Mouse (Mus musculus): ENCODE data around the gene Fpr3.
"Not testable (repeated sequence)": the region's sequence is repeated elsewhere in the genome, so short reads cannot be mapped to it uniquely, and the experiment has no call there.

Gene Fpr3

GRCm38 (mm10) chr17:17882672-17883071 is 5.0 kb upstream of the Fpr3 start:
- DNase-seq (ENCODE audit: low read depth, low spot score) = no peak

DNA sequence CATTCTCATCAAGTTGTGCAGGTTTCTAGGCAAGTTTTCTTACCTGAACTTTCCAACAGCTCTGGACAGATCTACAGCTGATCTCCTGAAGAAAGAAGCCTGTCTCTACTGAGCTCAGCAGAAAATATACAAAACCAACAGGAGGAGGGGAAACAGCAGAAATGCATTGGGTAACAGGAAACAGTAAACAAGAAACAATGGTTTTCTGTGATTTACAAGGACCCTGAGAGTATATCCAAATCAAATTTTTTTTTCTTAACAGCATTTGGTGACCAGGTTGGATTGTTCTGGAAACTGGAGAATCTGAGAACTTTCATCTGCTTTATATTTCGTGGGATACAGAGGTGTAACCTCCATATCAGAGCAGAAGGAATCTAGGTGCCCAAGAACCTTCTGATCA is 3.8 kb upstream of the Fpr3 start, which contains the start of gene Fpr1:
Fpr1 (minus strand) TSS at position 101 of the 400 bp plus-strand sequence.
- no peak for DNase-seq (ENCODE audit: low read depth, low spot score)

DNA sequence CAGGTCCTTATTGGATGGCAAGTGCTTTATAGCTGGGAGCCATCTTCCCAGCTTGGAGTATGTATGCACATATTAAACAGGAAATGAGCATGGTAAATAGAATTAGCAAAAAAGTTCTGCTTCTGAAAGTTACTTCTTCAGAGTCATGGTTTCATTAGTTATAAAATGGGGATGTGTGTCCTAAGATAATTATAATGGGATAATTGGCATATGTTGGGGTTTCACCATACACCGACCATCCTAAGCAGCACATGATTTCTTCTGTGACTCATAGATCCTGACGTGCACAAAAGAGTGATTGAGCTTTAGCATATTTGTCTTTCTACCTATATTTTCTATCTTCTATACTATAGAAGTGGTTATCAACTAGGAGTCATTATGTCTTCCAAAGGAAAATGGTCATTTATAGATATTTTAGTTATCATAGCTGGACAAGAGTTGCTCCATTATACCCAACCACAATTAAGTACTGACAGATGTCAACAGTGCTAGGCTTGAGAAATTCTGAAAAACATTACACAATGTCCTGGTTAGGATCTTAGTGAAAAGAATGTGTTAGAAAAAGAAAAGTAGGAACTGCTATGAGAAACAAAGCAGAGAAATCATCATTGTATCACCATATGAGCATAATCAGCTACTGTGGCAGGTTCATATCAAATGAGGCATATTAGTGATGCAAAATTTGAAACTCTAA is 2.2 kb downstream of the Fpr3 start:
- no peak for DNase-seq (ENCODE audit: low read depth, low spot score)

- DNase-seq (ENCODE audit: low read depth, low spot score) = peak; percentile 77
Observed at GRCm38 (mm10) chr17:17896039-17896438, 8.4 kb downstream of the Fpr3 start.

DNA sequence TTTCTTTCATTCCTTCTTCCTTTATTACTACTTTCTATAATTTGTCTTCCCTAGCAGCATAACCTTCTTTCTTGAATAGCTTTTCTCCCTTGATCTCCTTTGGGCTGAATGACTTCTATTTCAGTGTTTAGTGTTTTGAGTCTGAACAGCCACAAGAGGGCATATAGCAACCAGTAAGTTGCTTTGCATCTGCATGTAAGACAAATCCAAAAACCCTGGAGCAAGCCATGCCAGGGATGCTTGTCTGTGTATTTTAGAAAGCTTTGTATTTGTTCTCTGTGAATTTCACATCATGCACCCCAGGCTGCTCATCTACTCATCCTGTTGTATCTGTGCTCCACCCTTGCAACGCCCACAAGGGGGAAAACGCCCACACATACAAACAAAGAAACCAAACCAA is 11.6 kb downstream of the Fpr3 start:
- peak; percentile 55 for DNase-seq (ENCODE audit: low read depth, low spot score)

GRCm38 (mm10) chr17:17900768-17901167 is 13.1 kb downstream of the Fpr3 start:
- no peak for DNase-seq (ENCODE audit: low read depth, low spot score)

- DNase-seq (ENCODE audit: low read depth, low spot score) = peak; percentile 98
Observed at GRCm38 (mm10) chr17:17909636-17910421, 22.2 kb downstream of the Fpr3 start.

DNA sequence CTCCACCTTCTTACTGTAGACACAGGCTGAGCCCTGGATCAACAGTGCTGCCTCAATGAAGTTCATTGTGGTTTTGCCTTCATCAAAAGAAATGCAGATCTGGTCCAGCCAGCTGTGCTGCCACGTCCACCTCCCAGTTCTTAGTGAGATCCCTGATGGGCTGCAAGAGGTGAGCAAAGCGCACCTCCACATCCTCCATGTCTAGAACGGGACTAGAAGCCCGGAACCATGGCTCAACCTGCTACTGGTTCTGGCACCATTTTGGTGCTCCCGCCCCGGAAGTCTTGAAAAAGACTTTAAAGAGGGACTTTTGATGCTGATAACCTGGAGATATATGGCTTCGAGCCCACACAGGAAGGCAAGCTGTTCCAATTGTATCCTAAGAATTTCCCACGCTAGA is 25.0 kb downstream of the Fpr3 start:
- not testable (repeated sequence) for DNase-seq (ENCODE audit: low read depth, low spot score)

GRCm38 (mm10) chr17:17917376-17917775 is 29.7 kb downstream of the Fpr3 start:
- no peak for DNase-seq (ENCODE audit: low read depth, low spot score)

DNA sequence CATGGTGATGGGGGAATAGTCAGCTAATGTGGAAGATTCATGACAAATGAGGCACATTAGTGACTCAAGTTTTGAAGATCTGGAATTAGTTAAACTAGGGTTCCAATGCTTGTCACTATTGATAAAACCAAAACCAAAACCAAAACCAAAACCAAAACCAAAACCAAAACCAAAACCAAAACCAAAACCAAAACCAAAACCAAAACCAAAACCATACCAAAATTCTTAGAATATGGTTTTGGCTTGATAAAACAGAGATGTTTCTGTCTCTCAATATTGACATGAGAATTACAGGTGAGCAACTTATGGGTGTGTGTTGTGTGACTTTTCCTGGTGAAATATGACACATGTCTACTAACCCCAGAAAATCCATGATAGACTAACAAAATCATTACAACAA is 30.1 kb downstream of the Fpr3 start:
- no peak for DNase-seq (ENCODE audit: low read depth, low spot score)

DNA sequence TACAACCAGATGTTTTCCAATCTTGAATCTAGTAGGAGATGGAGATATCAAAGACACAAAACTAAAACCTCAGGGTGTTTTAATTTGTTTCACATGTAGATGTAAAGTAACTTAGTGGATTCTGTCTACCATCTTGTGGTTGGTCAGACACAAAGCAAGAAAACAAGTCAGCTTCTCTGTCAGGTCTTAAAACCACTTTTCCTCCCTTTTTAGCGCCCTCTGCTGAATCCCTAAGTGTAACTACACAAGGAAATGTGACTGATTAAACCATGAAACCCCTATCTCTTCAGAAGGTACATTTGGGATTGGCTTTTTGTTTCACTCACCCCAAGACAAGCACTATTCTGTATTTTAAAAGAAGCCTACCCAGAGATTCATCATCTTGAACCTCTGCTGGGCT is 85.8 kb downstream of the Fpr3 start:
- DNase-seq (ENCODE audit: low read depth, low spot score) = peak; percentile 8

- not testable (repeated sequence) for DNase-seq (ENCODE audit: low read depth, low spot score)
Observed at GRCm38 (mm10) chr17:17981232-17981631, 93.6 kb downstream of the Fpr3 start.

- DNase-seq (ENCODE audit: low read depth, low spot score) = no peak
Observed at GRCm38 (mm10) chr17:18004752-18005151, 117.1 kb downstream of the Fpr3 start.

Data from brain, adult 2 months (tissue).